ENCODE assay signal across 8 mouse cellular contexts in genomic region chr11:116087194-116088130, GRCm38 (mm10). TPM values are rescaled to one million over a fixed set of nuclear protein-coding genes. Genes with fewer than 3 reads are reported as not detected.
A peak's percentile ranks its signal among the peaks of the same experiment; 100 is the strongest.
DNase-seq lines count a peak whose midpoint lies in the region; ATAC-seq lines count a peak whose summit lies in the region.

No protein-coding gene starts in this region.

- peak overlapping the region; percentile 55 for H3K9ac ChIP-seq in limb, embryonic 13.5 days
- peak overlapping the region; percentile 17 for H3K9ac ChIP-seq in midbrain, embryonic 15.5 days

- WGBS in embryonic facial prominence, embryonic 10.5 days: 3% methylated on average over 31 of the region's 31 CpGs
- WGBS in limb, embryonic 13.5 days: 2% methylated on average over 31 of the region's 31 CpGs
- WGBS in midbrain, embryonic 15.5 days: 3% methylated on average over 31 of the region's 31 CpGs

- no peaks in the 10 kb centered on the region for H3K27me3 ChIP-seq in embryonic facial prominence, embryonic 10.5 days (replicated peaks; ENCODE audit: low read depth, poor library complexity, severe bottlenecking)
- H3K27me3 ChIP-seq in limb, embryonic 13.5 days: no peaks in the 10 kb centered on the region
- no peaks in the 10 kb centered on the region for H3K27me3 ChIP-seq in midbrain, embryonic 15.5 days (replicated peaks)

- H3K36me3 ChIP-seq in embryonic facial prominence, embryonic 10.5 days (replicated peaks): peaks cover 27% of the 10 kb centered on the region
- H3K36me3 ChIP-seq in limb, embryonic 13.5 days: peaks cover 17% of the 10 kb centered on the region
- peaks cover 10% of the 10 kb centered on the region; the same call in 1 of the 2 replicates for H3K36me3 ChIP-seq in midbrain, embryonic 15.5 days (replicated peaks)

- peak overlapping the region; percentile 64 for H3K4me2 ChIP-seq in limb, embryonic 13.5 days (replicated peaks)
- H3K4me2 ChIP-seq in midbrain, embryonic 15.5 days: peak overlapping the region; percentile 56

- peak overlapping the region; percentile 68 for H3K4me3 ChIP-seq in embryonic facial prominence, embryonic 10.5 days
- peak overlapping the region; percentile 49 for H3K4me3 ChIP-seq in limb, embryonic 13.5 days
- peak overlapping the region; percentile 50 for H3K4me3 ChIP-seq in midbrain, embryonic 15.5 days

- peaks cover 27% of the 10 kb centered on the region for H3K4me1 ChIP-seq in embryonic facial prominence, embryonic 10.5 days
- H3K4me1 ChIP-seq in limb, embryonic 13.5 days: peaks cover 21% of the 10 kb centered on the region
- H3K4me1 ChIP-seq in midbrain, embryonic 15.5 days: peaks cover 17% of the 10 kb centered on the region

- peak; percentile 83 to 92 for DNase-seq in urinary bladder, adult 18-20 months (ENCODE audit: low spot score in 2 of 2)
- DNase-seq in urinary bladder, postnatal 10 days (ENCODE audit: low spot score): no peak
- peak; percentile 90 for DNase-seq in embryonic facial prominence, embryonic 10.5 days (ENCODE audit: low spot score)
- DNase-seq in heart, adult 18-20 months: peak; percentile 93 to 97
- DNase-seq in kidney, adult 18-20 months: peak; percentile 94
- DNase-seq in spleen, postnatal 10 days (ENCODE audit: low spot score in 2 of 2): peak; percentile 94 to 96

- H3K27ac ChIP-seq in embryonic facial prominence, embryonic 10.5 days (replicated peaks): peak overlapping the region; percentile 88
- H3K27ac ChIP-seq in limb, embryonic 13.5 days: peak overlapping the region; percentile 75
- peak overlapping the region; percentile 77 for H3K27ac ChIP-seq in midbrain, embryonic 15.5 days

- peak; percentile 76 for ATAC-seq in limb, embryonic 13.5 days (ENCODE audit: low FRiP score, low read depth)
- peak; percentile 84 for ATAC-seq in midbrain, embryonic 15.5 days (replicated peaks)

- no peaks in the 10 kb centered on the region for H3K9me3 ChIP-seq in embryonic facial prominence, embryonic 10.5 days
- no peaks in the 10 kb centered on the region for H3K9me3 ChIP-seq in limb, embryonic 13.5 days
- no peaks in the 10 kb centered on the region for H3K9me3 ChIP-seq in midbrain, embryonic 15.5 days

RNA-seq across cellular contexts. Expression of gene Wbp2, which starts 0.7 kb away (rescaled TPM):
- 74.2 and 76.8 TPM in 2 replicates for polyA plus RNA-seq in embryonic facial prominence, embryonic 10.5 days (2016; fragmentation: Nextera tagmentation; extraction: Ambion mirVana)
- 100 to 1,000 TPM in 1 of 2 experiments, 10 to 100 TPM in 1; 93.3 to 109 TPM for total RNA-seq in heart, adult 18-20 months (2021)
- polyA plus RNA-seq in limb, embryonic 13.5 days (2015; fragmentation: Nextera tagmentation; extraction: Ambion mirVana): 43.1 and 47.9 TPM in 2 replicates
- polyA plus RNA-seq in midbrain, embryonic 15.5 days (2015; fragmentation: Nextera tagmentation; extraction: Ambion mirVana): 165 and 173 TPM in 2 replicates

RNA-seq across cellular contexts. Expression of gene Unc13d, which starts 9.7 kb away (rescaled TPM):
- polyA plus RNA-seq in embryonic facial prominence, embryonic 10.5 days (2016; fragmentation: Nextera tagmentation; extraction: Ambion mirVana): 2.9 TPM in 2 replicates
- 1 to 10 TPM in 1 of 2 experiments, under 1 TPM in 1; 0.42 to 2.0 TPM for total RNA-seq in heart, adult 18-20 months (2021)
- polyA plus RNA-seq in limb, embryonic 13.5 days (2015; fragmentation: Nextera tagmentation; extraction: Ambion mirVana): 2.1 and 2.4 TPM in 2 replicates
- 0.70 and 1.5 TPM in 2 replicates for polyA plus RNA-seq in midbrain, embryonic 15.5 days (2015; fragmentation: Nextera tagmentation; extraction: Ambion mirVana)

RNA-seq across cellular contexts. Expression of gene Trim47, which starts 39.5 kb away (rescaled TPM):
- polyA plus RNA-seq in embryonic facial prominence, embryonic 10.5 days (2016; fragmentation: Nextera tagmentation; extraction: Ambion mirVana): 4.5 and 4.7 TPM in 2 replicates
- 10 to 100 TPM; 24.7 to 27.6 TPM for total RNA-seq in heart, adult 18-20 months (2021)
- polyA plus RNA-seq in limb, embryonic 13.5 days (2015; fragmentation: Nextera tagmentation; extraction: Ambion mirVana): 15.7 and 15.9 TPM in 2 replicates
- 10.5 and 12.2 TPM in 2 replicates for polyA plus RNA-seq in midbrain, embryonic 15.5 days (2015; fragmentation: Nextera tagmentation; extraction: Ambion mirVana)

RNA-seq across cellular contexts. Expression of gene Trim65, which starts 43.5 kb away (rescaled TPM):
- 1.9 and 2.3 TPM in 2 replicates for polyA plus RNA-seq in embryonic facial prominence, embryonic 10.5 days (2016; fragmentation: Nextera tagmentation; extraction: Ambion mirVana)
- 10 to 100 TPM in 1 of 2 experiments, 1 to 10 TPM in 1; 9.6 to 10.5 TPM for total RNA-seq in heart, adult 18-20 months (2021)
- polyA plus RNA-seq in limb, embryonic 13.5 days (2015; fragmentation: Nextera tagmentation; extraction: Ambion mirVana): 2.3 and 3.2 TPM in 2 replicates
- polyA plus RNA-seq in midbrain, embryonic 15.5 days (2015; fragmentation: Nextera tagmentation; extraction: Ambion mirVana): 2.7 and 3.1 TPM in 2 replicates

RNA-seq across cellular contexts. Expression of gene Mrpl38, which starts 51.2 kb away (rescaled TPM):
- 108 and 117 TPM in 2 replicates for polyA plus RNA-seq in embryonic facial prominence, embryonic 10.5 days (2016; fragmentation: Nextera tagmentation; extraction: Ambion mirVana)
- total RNA-seq in heart, adult 18-20 months (2021): 10 to 100 TPM; 56.8 to 66.1 TPM
- 86.0 and 86.3 TPM in 2 replicates for polyA plus RNA-seq in limb, embryonic 13.5 days (2015; fragmentation: Nextera tagmentation; extraction: Ambion mirVana)
- 81.7 and 85.1 TPM in 2 replicates for polyA plus RNA-seq in midbrain, embryonic 15.5 days (2015; fragmentation: Nextera tagmentation; extraction: Ambion mirVana)
